Comparison of ENCODE assay signal across 20 mouse cellular contexts in genomic region chr8:48603165-48603840, GRCm38 (mm10).
DNase-seq lines count a peak whose midpoint lies in the region; ATAC-seq and TF ChIP-seq lines count a peak whose summit lies in the region.
"Had no signal": no experiment of that assay in that cellular context is flagged by ENCODE, and none has a peak within 500 bp of the region (broad histone marks: within the 10 kb centered on the region; RNA-seq: fewer than 3 reads in every experiment).

No protein-coding gene starts in this region.

- H3K27me3 ChIP-seq in lung, embryonic 15.5 days = no peaks in the 10 kb centered on the region
- H3K27me3 ChIP-seq in kidney, postnatal 0 days (ENCODE audit: insufficient read depth, low read length) = no peaks in the 10 kb centered on the region
- no peaks in the 10 kb centered on the region for H3K27me3 ChIP-seq in liver, embryonic 12.5 days (replicated peaks)
- no peaks in the 10 kb centered on the region for H3K27me3 ChIP-seq in stomach, postnatal 0 days (ENCODE audit: control insufficient read depth, insufficient read depth, low read length)
- H3K27me3 ChIP-seq: heart, embryonic 12.5 days had no signal

- peaks cover 2% of the 10 kb centered on the region; the same call in 1 of the 2 replicates for H3K4me1 ChIP-seq in lung, embryonic 15.5 days
- no peaks in the 10 kb centered on the region for H3K4me1 ChIP-seq in kidney, postnatal 0 days (replicated peaks; ENCODE audit: insufficient read depth, low read length)
- no peaks in the 10 kb centered on the region for H3K4me1 ChIP-seq in liver, embryonic 12.5 days
- H3K4me1 ChIP-seq in stomach, postnatal 0 days (replicated peaks; ENCODE audit: control insufficient read depth, insufficient read depth) = no peaks in the 10 kb centered on the region

- H3K36me3 ChIP-seq in lung, embryonic 15.5 days = no peaks in the 10 kb centered on the region
- no peaks in the 10 kb centered on the region for H3K36me3 ChIP-seq in kidney, postnatal 0 days (ENCODE audit: insufficient read depth, low read length)
- H3K36me3 ChIP-seq in liver, embryonic 12.5 days = no peaks in the 10 kb centered on the region
- no peaks in the 10 kb centered on the region for H3K36me3 ChIP-seq in stomach, postnatal 0 days (ENCODE audit: control insufficient read depth, insufficient read depth, low read length)
- H3K36me3 ChIP-seq: embryonic facial prominence, embryonic 10.5 days; heart, embryonic 12.5 days had no signal

- ATAC-seq in lung, embryonic 15.5 days (ENCODE audit: borderline replicate concordance, extremely low read depth, low FRiP score, low TSS enrichment) = peak; percentile 31; the same call in 1 of the 2 replicates
- peak; percentile 81 for ATAC-seq in kidney, postnatal 0 days (replicated peaks; ENCODE audit: low FRiP score, low read depth)
- peak; percentile 63 for ATAC-seq in liver, embryonic 12.5 days
- 0 out of 2 replicates have a peak, but pooled peaks have one; percentile 66 for ATAC-seq in stomach, postnatal 0 days (ENCODE audit: low FRiP score, low TSS enrichment)
- ATAC-seq: forebrain, postnatal 0 days; inflammation-experienced regulatory T-cells, adult 6 months; lung, postnatal 0 days had no signal

- H3K27ac ChIP-seq in lung, embryonic 15.5 days = no peak overlapping the region
- H3K27ac ChIP-seq in kidney, postnatal 0 days = no peak overlapping the region
- 0 out of 2 replicates have a peak overlapping the region, but pooled peaks have one; percentile 11 for H3K27ac ChIP-seq in liver, embryonic 12.5 days
- H3K27ac ChIP-seq in stomach, postnatal 0 days (replicated peaks) = no peak overlapping the region
- H3K27ac ChIP-seq: embryonic facial prominence, embryonic 10.5 days had no signal

- no peak overlapping the region for H3K4me3 ChIP-seq in lung, embryonic 15.5 days
- no peak overlapping the region for H3K4me3 ChIP-seq in kidney, postnatal 0 days (replicated peaks; ENCODE audit: low read depth, low read length)
- H3K4me3 ChIP-seq in liver, embryonic 12.5 days = no peak overlapping the region
- H3K4me3 ChIP-seq in stomach, postnatal 0 days (ENCODE audit: low read depth, low read length) = no peak overlapping the region
- H3K4me3 ChIP-seq: embryonic facial prominence, embryonic 10.5 days; erythroblast, embryonic 14.5 days; heart, embryonic 12.5 days had no signal

- 59% methylated on average over 15 of the region's 15 CpGs for WGBS in lung, embryonic 15.5 days
- 77% methylated on average over 15 of the region's 15 CpGs for WGBS in kidney, postnatal 0 days
- WGBS in liver, embryonic 12.5 days (ENCODE audit: insufficient replicate concordance) = 73% methylated on average over 15 of the region's 15 CpGs
- WGBS in stomach, postnatal 0 days = 76% methylated on average over 15 of the region's 15 CpGs

- TF ChIP-seq CTCF in kidney, postnatal 0 days (IDR thresholded peaks at IDR 0.05; ENCODE audit: low read depth) = no peak
- no peak for TF ChIP-seq CTCF in stomach, postnatal 0 days (IDR thresholded peaks at IDR 0.05; ENCODE audit: low read depth)

- no peak for TF ChIP-seq EP300 in stomach, postnatal 0 days (optimal IDR thresholded peaks at IDR 0.05)

- H3K9me3 ChIP-seq in lung, embryonic 15.5 days = no peaks in the 10 kb centered on the region
- no peaks in the 10 kb centered on the region for H3K9me3 ChIP-seq in kidney, postnatal 0 days (replicated peaks; ENCODE audit: low read length)
- no peaks in the 10 kb centered on the region for H3K9me3 ChIP-seq in liver, embryonic 12.5 days (replicated peaks)
- H3K9me3 ChIP-seq in stomach, postnatal 0 days (ENCODE audit: control insufficient read depth, low read length) = no peaks in the 10 kb centered on the region
- H3K9me3 ChIP-seq: embryonic facial prominence, embryonic 10.5 days; heart, embryonic 12.5 days had no signal

- DNase-seq in lung, postnatal 4 days = no peak
- no peak for DNase-seq in kidney, postnatal 0 days (ENCODE audit: low spot score)
- DNase-seq in stomach, postnatal 0 days (ENCODE audit: low spot score) = peak; percentile 19
- DNase-seq in embryo, embryonic 9.5 days (ENCODE audit: extremely low spot score) = no peak
- no peak for DNase-seq in urinary bladder, postnatal 36 days (ENCODE audit: low spot score in 2 of 2)
- DNase-seq in layer of hippocampus, adult 9-10 months (ENCODE audit: low spot score) = no peak
- DNase-seq: cerebellum, postnatal 14 days; forebrain, postnatal 0 days; gastrocnemius, postnatal 14 days; layer of hippocampus, postnatal 36 days; left cerebral cortex, postnatal 4 days; right cerebral cortex, postnatal 4 days; thymus, postnatal 14 days had no signal

- no peak overlapping the region for H3K9ac ChIP-seq in lung, embryonic 15.5 days
- H3K9ac ChIP-seq in kidney, postnatal 0 days (ENCODE audit: low read depth, low read length) = no peak overlapping the region
- no peak overlapping the region for H3K9ac ChIP-seq in liver, embryonic 12.5 days
- H3K9ac ChIP-seq in stomach, postnatal 0 days (ENCODE audit: low read length) = no peak overlapping the region
- H3K9ac ChIP-seq: forebrain, postnatal 0 days; heart, embryonic 12.5 days had no signal

- no peak overlapping the region for H3K4me2 ChIP-seq in lung, embryonic 15.5 days
- H3K4me2 ChIP-seq in kidney, postnatal 0 days (ENCODE audit: low read length) = no peak overlapping the region
- no peak overlapping the region for H3K4me2 ChIP-seq in liver, embryonic 12.5 days
- H3K4me2 ChIP-seq in stomach, postnatal 0 days (replicated peaks; ENCODE audit: low read depth) = no peak overlapping the region
- H3K4me2 ChIP-seq: heart, embryonic 12.5 days had no signal

Comparison
In these comparisons a context has a peak if more than half of its experiments do, and no peak if none do; other contexts are left out.
1. ATAC-seq: peak in every context shown above with its lines; median percentile 81 in kidney, postnatal 0 days; 66 in stomach, postnatal 0 days; 63 in liver, embryonic 12.5 days; 31 in lung, embryonic 15.5 days.